Mouse (Mus musculus): ENCODE results near the gene Cct3.

- TF ChIP-seq POLR2A (IDR thresholded peaks at IDR 0.05; ENCODE audit: low read depth, low read length) (no peak), CTCF (conservative IDR thresholded peaks at IDR 0.05; ENCODE audit: insufficient read depth, insufficient read length, low read depth, low read length) (no peak)
These were observed 53.8 kb downstream of the Cct3 start for GRCm38 (mm10) chr3:88350732-88351131.

Data from kidney, adult 2 months (tissue).